ENCODE assay signal across 8 mouse cellular contexts in the genomic region with DNA sequence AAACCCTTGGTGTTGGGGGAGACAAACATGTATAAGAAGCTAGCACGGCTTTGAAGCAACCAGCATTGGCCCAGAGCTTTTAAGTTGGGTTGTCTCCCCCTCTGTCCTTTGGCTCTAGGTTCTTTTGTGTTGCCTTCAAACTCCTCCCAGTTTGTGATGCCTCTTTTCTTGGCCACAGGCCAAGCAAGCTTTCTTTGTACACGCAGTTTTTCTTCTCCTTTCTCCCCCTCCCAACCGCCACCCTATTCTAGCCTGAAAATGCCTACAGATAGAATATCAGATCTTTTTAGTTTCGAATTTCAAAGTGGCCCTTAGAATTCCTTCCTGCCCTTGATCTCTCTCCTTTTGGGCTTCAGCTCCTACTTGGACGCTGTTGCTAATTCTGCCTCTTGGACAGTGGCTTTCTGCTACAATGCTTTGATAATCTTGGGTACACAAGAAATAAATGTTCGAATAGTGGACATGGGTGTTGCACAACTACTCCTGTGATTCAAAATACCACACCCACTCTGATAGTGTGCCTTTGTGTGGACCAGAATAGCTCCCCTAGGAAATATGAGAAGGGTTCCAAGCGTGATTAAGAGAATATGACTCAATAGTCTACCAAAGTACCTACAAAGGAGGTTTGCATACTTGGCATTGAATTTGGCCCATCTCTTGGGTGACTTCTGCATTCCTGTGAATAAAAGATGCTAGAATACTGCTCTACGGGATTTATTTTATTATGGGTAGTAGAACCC.
DNase-seq lines count a peak whose midpoint lies in the region; ATAC-seq lines count a peak whose summit lies in the region.

No protein-coding gene starts in this region.

- peak; percentile 8 for DNase-seq in kidney, postnatal 10 days
- no peak for DNase-seq in kidney, postnatal 14 days
- DNase-seq in A20 (ENCODE audit: low read depth, low spot score), result peak; percentile 66
- DNase-seq in brain, adult 2 months (ENCODE audit: low read depth, low spot score), result peak; percentile 35
- DNase-seq in heart, postnatal 10 days, result peak; percentile 5 to 7
- DNase-seq in gastrocnemius, postnatal 14 days, result no peak
- no peak for DNase-seq in thymus, postnatal 0 days (ENCODE audit: low spot score)

- intact Hi-C loops in heart, postnatal 10 days (cut with DNase I), result loop anchor here (10.0 kb wide), 1 partner anchor 1098 kb away; no protein-coding TSS in a partner anchor
- intact Hi-C loops in gastrocnemius, postnatal 14 days (cut with DNase I; ENCODE audit: low total_unique reads), result loop anchor here (10.0 kb wide), 1 partner anchor 758 kb away; no protein-coding TSS in a partner anchor

- ATAC-seq in CD4-positive, CD25-positive, alpha-beta regulatory T cell, adult 4 months, result no peak

Comparison
In these comparisons a context has a peak if more than half of its experiments do, and no peak if none do; other contexts are left out.
1. DNase-seq: peak in kidney, postnatal 10 days (single experiment), A20 (single experiment), brain, adult 2 months (single experiment) and heart, postnatal 10 days (2 of 2); none in kidney, postnatal 14 days (single experiment), gastrocnemius, postnatal 14 days (single experiment) and thymus, postnatal 0 days (single experiment).